Mouse (Mus musculus) forebrain, embryonic 10.5 days (tissue): ENCODE results near the gene F3. TPM values are rescaled to one million over a fixed set of nuclear protein-coding genes. Genes with fewer than 3 reads are reported as not detected.
"Not testable (repeated sequence)": the region's sequence is repeated elsewhere in the genome, so short reads cannot be mapped to it uniquely, and the experiment has no call there.

Experiments
- DNase-seq: peaks from one replicate; pipeline ENCODE4 v3.0.0-alpha.2; 2017; ENCODE audit warnings: low spot score; ENCODE audit errors: extremely low spot score
- H3K27ac ChIP-seq: fragments of 300-500 bp; sonication (generic); 2 replicates; pipeline ENCODE4 v1.5.1; 2016; ENCODE audit warnings: mild to moderate bottlenecking
- H3K27me3 ChIP-seq: fragments of 300-500 bp; sonication (generic); 2 replicates; pipeline ENCODE4 v1.6.1; 2016; ENCODE audit warnings: mild to moderate bottlenecking; ENCODE audit not compliant: poor library complexity, severe bottlenecking
- H3K36me3 ChIP-seq: fragments of 300-500 bp; sonication (generic); replicated peaks from 2 replicates; pipeline ENCODE4 v1.6.1; 2016; ENCODE audit warnings: mild to moderate bottlenecking, moderate library complexity
- H3K4me1 ChIP-seq: fragments of 300-500 bp; sonication (generic); 2 replicates; pipeline ENCODE4 v1.6.1; 2016
- H3K4me3 ChIP-seq: fragments of 300-500 bp; sonication (generic); 2 replicates; pipeline ENCODE4 v1.5.1; 2016; ENCODE audit warnings: mild to moderate bottlenecking, moderate library complexity
- H3K9me3 ChIP-seq: fragments of 300-500 bp; sonication (generic); 2 replicates; pipeline ENCODE4 v1.6.1; 2016; ENCODE audit warnings: mild to moderate bottlenecking, moderate library complexity
- WGBS: fragments of 180-500 bp; shearing (Covaris S2); methylation state at CpG from one replicate; pipeline ENCODE4 v1.1.7; 2016; 5-methylcytosine and 5-hydroxymethylcytosine counted together
- polyA plus RNA-seq: library from polyadenylated mRNA; unstranded; fragments of >200 nt; fragmentation: Nextera tagmentation; extraction: Ambion mirVana; gene quantifications from 2 replicates; pipeline ENCODE4 v1.2.1, GENCODE M21; 2016

The F3 gene
- polyA plus RNA-seq, 1 experiment from 2014 or later = 8.2 TPM

DNA sequence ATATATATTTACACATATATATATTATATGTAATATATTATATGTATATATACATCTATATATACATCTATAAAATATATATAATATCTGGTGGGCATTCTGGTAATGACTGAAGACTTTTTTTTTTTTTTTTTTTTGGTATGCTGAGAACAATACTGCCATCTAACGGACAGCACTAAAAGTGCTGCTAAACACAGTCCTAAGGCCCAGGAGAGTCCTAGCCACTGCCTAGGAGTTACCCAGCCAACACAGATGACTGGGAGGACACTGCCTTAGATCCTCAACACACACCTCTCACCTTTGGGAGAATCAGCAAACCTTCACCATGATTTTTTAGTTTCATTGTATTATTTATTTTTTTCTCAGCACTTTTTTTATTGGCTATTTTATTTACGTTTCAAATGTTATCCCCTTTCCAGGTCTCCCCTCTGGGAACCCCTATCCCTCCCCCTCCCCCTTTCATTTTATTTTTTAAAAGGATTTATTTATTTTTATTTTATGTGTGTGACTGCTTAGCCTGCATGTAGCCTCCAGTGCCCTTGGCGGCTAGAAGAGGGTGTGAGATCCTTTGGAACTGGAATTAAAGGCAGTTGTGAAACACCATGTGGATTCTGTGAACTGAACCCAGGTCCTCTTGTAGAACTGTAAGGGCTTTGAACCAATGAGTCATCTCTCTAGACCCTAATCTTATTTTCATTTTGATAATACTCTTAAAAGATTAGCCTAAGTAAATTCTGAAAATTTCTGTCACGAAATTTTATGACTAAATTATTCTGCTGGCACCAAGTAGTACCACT, 38.9 kb downstream of the F3 start:
- WGBS = 67% methylated on average over 4 of the region's 4 CpGs
- Histone ChIP-seq H3K9me3 (no peaks in the 10 kb centered on the region), H3K4me1 (no peaks in the 10 kb centered on the region), H3K4me3 (no peak overlapping the region), H3K27me3 (no peaks in the 10 kb centered on the region), H3K36me3 (peaks cover 52% of the 10 kb centered on the region), H3K27ac (no peak overlapping the region)
- DNase-seq = no peak

DNA sequence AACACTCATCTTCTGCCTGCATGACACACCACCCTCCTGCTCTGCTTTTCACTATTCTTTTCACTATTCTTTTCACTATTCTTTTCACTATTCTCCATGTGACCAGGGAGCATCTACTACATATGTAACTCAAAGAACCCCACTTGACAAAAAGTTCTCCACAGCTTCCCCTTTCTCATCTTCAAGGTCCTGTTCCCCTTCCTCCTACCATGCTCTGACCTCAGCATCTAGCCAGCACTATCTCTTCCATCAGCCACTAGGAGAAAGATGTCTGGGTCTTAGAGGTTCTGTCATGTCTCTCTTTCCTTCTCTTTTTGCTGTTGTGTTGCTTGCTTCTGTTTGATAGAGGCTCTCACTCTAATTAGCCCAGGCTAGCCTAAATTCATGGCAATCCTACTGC, 42.7 kb downstream of the F3 start:
- Histone ChIP-seq H3K27ac (no peak overlapping the region), H3K4me3 (no peak overlapping the region), H3K36me3 (peaks cover 70% of the 10 kb centered on the region), H3K9me3 (no peaks in the 10 kb centered on the region), H3K4me1 (no peaks in the 10 kb centered on the region), H3K27me3 (no peaks in the 10 kb centered on the region)
- no peak for DNase-seq

DNA sequence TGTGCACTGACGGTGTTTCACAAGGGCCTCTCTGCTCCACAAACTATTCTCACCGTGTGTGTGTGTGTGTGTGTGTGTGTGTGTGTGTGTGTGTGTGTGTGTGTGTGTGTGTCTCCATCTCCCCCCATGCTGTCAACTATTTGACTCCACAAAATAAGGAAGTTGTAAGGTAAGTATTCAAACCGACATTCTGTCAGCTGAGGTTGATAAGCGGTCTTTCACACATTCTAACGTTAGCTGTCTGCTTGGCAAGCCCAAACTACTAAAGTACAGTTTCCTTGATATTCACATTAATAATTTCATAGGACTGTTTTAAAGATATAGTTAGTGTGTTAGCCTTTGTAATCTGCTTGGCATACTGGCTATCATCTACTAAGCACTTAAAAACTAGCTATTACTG, 43.5 kb downstream of the F3 start:
- H3K36me3 ChIP-seq = peaks cover 77% of the 10 kb centered on the region
- 94% methylated on average over 5 of the region's 5 CpGs for WGBS

DNA sequence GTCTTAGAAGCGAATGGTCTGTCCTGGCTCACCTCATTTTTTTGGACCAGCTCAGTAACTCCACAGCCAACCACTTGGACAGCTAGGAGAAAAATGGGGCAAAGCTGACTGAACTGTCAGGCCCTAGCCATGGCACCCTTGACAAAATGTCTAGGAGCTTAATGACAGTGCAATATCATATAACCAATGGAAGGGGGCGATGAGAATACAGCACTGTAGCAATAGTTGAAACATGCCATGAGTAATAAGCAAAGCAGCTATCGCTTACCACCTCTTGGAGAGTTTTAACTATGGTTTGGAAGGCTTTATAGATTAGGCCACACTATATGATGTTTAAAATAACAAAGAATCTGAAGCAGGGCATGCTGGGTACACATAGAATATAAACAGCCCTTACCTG, 45.4 kb downstream of the F3 start:
- WGBS = 93% methylated on average over 3 of the region's 3 CpGs
- Histone ChIP-seq H3K9me3 (no peaks in the 10 kb centered on the region), H3K27ac (no peak overlapping the region), H3K4me3 (no peak overlapping the region), H3K27me3 (no peaks in the 10 kb centered on the region), H3K36me3 (peaks cover 86% of the 10 kb centered on the region), H3K4me1 (no peaks in the 10 kb centered on the region)
- DNase-seq = no peak

More for the DNA sequence above, 43.5 kb downstream of the F3 start:
- no peaks in the 10 kb centered on the region for H3K4me1 ChIP-seq
- DNase-seq = no peak
- no peak overlapping the region for H3K4me3 ChIP-seq
- no peak overlapping the region for H3K27ac ChIP-seq
- H3K9me3 ChIP-seq = no peaks in the 10 kb centered on the region
- no peaks in the 10 kb centered on the region for H3K27me3 ChIP-seq

DNA sequence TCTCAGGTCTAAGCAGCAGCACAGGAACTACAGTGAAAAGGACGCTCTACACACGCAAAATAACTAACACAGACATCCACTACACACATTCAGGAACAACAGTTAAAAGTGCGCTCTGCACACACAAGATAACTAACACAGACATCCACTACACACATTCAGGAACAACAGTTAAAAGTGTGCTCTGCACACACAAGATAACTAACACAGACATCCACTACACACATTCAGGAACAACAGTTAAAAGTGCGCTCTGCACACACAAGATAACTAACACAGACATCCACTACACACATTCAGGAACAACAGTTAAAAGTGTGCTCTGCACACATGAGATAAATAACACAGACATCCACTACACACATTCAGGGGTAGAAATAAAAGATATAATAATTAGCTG, 50.0 kb downstream of the F3 start:
- not testable (repeated sequence) for H3K4me1 ChIP-seq, DNase-seq, H3K9me3 ChIP-seq, H3K4me3 ChIP-seq, H3K27ac ChIP-seq, H3K27me3 ChIP-seq
- 97% methylated on average over 4 of the region's 4 CpGs for WGBS
- H3K36me3 ChIP-seq = peaks cover 55% of the 10 kb centered on the region

DNA sequence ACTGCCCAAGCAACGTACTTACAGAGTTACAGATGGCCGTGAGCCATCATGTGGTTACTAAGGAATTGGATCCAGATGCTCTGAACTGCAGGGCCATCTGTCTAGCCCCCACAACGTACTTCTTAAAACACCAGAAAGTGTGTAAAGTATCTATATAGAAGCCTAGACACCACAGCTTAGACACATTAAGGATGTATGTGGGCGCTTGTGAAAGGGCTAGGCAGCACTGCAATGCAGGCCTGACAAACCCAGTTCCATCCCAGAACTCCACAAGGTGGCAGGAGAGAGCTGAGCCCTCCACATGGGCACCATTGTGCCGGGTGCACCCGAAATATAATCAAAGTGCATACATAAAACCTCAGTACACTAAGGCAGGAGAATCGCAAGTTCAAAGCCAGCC, 54.6 kb downstream of the F3 start:
- no peak overlapping the region for H3K27ac ChIP-seq
- 63% methylated on average over 7 of the region's 7 CpGs for WGBS
- peak; percentile 53 for DNase-seq
- no peaks in the 10 kb centered on the region for H3K4me1 ChIP-seq
- H3K4me3 ChIP-seq = no peak overlapping the region
- no peaks in the 10 kb centered on the region for H3K9me3 ChIP-seq
- no peaks in the 10 kb centered on the region for H3K27me3 ChIP-seq
- H3K36me3 ChIP-seq = peaks cover 18% of the 10 kb centered on the region

DNA sequence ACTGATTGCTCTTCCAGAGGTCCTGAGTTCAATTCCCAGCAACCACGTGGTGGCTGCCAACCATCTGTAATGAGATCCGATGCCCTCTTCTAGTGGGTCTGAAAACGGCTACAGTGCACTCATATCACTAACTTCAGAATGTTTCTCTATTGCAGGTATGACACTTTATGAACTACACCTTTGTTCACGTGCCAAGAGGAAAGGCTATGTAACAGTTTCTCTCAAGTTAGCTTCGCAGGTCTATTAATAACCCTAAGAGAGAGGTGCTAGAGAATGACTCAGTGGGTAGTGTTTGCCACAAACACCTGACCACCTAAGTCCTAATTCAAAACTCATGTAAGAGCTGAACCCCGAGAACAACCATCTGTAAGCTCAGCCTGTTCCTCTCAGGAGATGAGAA, 59.7 kb downstream of the F3 start:
- no peaks in the 10 kb centered on the region for H3K27me3 ChIP-seq
- no peaks in the 10 kb centered on the region for H3K4me1 ChIP-seq

More for the DNA sequence above, 59.7 kb downstream of the F3 start:
- peaks cover 5% of the 10 kb centered on the region for H3K36me3 ChIP-seq
- H3K4me3 ChIP-seq = no peak overlapping the region
- 92% methylated on average over 6 of the region's 6 CpGs for WGBS
- no peak overlapping the region for H3K27ac ChIP-seq
- no peaks in the 10 kb centered on the region for H3K9me3 ChIP-seq
- DNase-seq = no peak

Other genes starting within 250 kb of the F3 start
- gene Slc44a3, start 191.1 kb upstream of the F3 start, polyA plus RNA-seq = 0.55 and 0.64 TPM in 2 replicates
- not detected in 2 replicates for gene 4930432M17Rik, start 52.8 kb upstream of the F3 start, polyA plus RNA-seq
- 45.6 and 46.6 TPM in 2 replicates for gene Abcd3, start 91.8 kb downstream of the F3 start, polyA plus RNA-seq
- gene Arhgap29, start 229.0 kb downstream of the F3 start, polyA plus RNA-seq = 33.7 and 35.7 TPM in 2 replicates